Mouse (Mus musculus) 3T3-L1 (cell line): ENCODE data around the gene Ckap5.

Experiments
- DNase-seq: peaks from one replicate; pipeline ENCODE4 v3.0.0-alpha.2; 2015; ENCODE audit warnings: low read depth, low spot score

The Ckap5 gene

DNA sequence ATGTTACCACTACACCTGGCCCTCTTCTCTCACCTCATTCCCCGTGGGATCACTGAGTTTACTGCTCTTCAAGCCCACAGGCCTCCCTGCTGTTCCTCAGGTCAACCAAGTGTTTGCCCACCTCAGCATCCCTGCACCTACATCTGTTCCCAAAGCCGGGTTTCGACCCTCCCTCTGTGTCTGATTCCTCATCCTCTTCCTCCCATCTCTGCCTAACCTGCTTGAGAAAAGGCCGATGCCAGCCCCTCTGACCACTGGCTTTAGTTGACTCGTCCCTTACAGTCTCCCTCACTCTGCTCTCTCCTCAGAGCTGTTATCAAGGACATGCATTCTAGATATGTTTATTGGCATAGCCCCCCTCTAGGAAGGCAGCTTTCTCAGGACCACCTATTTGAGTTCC, 100.9 kb downstream of the Ckap5 start:
- DNase-seq: no peak

DNA sequence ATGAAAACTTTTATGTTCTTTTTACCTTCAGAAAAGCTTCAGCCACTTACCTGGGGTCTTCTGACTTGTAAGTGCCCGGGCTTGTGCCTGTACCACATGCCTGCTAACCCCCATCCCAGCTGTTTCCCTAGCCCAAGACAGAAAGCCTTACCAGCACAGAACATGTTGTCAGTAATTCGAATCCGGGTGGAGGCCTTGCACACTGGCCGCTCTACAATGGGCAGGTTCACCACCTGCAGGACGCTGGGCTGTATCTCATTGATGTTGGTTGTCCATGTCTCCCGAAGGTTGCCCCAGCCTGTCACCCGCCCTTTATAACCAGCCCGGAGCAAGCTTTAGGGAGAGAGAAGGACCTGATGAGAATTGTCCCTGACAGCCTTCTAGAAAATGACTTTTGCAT, 101.6 kb downstream of the Ckap5 start:
- no peak for DNase-seq

DNA sequence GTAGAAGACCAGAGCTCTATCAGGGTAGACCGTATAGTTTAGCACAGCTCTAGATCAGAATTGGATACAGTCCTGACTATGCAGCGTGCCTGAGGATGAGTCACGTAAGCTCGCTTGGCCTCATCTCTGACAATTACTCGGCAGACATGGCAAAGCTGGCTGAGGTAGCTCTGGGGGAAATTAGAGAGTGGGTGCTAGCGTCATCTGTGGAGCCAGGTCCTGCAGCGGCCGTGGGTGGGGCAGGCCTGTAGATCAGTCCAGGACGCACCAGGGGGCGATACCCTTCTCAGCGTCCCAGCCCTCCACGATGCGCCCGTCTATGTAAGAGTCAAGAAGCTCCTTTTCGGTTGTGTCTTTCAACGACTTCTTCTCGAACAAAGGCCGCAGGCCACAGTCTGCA, 103.1 kb downstream of the Ckap5 start:
- DNase-seq: peak; percentile 39

DNA sequence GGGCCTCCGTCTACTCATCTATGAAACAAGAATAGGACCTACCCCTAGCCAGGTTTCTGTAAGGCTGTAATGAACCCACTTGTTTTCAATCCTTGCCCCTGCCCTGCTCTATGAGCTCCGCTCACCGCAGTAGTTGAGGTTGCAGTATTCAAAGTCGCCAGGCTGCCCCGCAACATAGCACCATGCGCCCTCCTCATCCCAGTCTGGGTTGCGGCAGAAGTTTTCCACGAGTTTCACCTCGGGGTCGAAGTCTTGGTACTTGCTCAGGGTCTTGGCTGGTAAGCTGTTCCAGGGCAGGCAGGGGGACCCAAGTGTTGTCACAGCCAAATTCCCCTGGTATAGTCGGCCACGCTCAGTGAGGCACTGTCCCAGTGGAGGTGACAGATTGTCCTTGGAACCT, 103.8 kb downstream of the Ckap5 start:
- no peak for DNase-seq

DNA sequence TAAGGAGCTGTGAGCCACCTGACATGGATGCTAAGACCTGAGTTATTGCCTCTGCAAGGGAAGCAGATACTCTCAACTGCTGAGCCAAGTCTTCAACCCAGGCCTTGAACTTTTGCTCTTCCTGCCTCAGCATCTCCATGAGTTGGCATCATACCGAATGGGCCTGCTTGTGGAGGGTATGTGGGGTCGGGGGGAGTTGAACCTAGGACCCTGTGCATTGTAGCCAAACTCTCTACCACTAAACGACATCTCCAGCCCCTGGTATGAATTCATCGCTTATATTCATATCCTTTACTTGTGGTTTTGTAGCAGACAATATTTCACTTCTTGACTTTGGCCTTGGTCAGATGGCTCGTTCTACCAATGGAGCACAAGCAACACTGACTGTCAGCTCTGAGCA, 105.3 kb downstream of the Ckap5 start:
- DNase-seq: no peak

DNA sequence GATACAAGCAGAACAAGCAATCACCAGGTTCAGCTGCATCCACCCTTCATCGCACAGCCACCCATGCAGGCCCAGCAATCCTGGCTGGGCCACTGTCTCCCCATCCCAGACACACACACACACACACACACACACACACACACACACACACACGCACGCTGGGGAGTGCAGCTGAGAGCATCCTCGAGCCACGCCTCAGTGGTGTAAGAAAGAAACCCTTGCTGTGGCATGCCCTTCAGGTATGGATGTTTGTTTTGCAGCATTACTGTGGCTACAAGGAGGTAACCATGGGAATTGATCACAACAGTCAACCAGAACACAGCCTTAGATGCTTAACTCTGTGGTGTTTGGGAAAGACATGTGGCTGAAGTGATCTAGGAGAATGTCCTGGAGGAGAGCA, 105.8 kb downstream of the Ckap5 start:
- DNase-seq: no peak

DNA sequence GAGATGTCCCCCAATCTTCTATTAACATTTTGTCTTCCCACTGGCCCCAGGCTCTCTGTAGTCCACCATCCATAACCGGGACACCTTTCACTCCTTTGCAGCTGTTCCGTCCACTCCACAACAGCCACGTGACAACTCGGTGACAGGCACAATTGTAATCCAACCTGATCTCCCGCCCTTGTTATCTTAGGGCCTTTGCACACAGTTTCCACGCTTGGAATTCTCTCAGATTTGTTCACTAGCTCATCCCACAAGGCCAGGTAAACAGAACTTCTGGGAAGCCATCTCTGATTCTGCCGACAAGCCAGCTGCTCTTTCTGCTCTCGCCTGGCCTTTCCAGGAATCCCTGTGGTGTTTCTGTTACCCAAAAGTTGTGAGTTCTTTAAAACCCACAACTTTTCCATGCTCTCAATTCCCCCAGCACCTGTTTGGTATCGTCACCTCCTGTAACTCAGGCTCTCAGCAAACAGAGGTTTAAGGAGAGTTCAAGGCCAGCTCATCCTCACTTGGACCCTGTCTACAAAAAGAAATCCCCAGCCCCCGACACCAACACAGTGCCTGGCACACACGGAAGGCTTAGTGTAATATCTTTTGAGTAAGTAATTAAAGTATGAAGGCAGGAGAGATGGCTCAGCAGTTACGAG, 106.9 kb downstream of the Ckap5 start:
- DNase-seq: no peak

DNA sequence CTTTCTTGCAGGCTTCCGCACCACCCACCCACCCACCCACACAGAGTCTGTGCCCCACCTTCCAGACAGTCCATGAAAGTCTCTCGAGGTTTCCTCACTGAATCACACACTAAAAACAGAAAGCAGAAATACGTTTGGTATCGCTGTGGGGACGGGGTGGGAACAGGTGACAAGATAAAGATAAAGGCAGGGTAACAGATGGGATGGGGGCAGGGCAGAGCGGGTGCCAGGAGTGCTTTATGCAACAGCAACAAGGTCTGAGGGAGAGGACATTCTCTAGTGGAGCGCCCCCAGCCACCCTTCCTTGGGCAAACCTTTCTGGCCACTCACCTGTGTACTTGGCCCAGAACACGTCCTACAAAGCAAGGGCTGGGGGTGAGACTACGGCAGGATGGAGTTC, 108.3 kb downstream of the Ckap5 start:
- DNase-seq: no peak

DNA sequence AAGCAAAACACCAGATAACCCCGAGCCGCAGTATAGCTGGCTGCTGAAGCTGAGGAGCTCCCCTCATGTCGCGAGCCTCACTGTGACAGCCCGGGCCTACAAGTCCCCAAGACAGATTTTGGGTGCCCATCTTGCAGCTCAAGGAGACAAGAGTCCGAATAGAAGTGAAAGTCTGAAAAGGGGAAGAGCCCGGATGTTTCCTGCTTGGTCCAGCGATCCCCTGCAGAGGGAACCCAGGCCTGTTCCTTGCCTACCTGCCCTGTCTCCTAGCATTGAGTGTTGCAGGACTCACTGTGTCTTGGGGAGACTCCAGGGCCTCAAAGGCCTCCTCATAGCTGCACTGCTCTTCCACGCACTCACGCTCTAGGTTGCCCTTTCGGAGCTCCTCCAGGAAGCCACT, 108.9 kb downstream of the Ckap5 start:
- no peak for DNase-seq

DNA sequence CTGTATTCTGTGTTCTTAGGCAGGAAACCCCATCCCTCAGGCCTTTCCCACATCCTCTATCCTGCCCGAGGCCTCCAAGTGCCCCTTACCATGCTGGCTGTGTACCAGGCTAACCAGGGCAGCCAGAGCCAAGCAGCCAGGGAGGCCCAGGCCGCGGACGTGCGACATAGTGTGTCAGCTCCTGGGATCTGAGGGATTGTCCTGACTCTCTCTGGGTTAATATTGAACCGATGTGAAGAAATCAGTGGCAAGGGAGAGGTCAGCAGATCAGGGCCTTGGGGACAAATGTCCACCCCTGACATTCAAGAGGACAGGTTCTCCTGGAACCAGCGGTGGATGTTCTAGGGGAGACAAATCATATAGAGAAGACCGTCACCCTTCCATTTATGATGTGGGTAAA, 109.7 kb downstream of the Ckap5 start, which contains the start of gene F2:
F2 (minus strand) TSS at position 186 of the 400 bp plus-strand sequence.
- DNase-seq: no peak

DNA sequence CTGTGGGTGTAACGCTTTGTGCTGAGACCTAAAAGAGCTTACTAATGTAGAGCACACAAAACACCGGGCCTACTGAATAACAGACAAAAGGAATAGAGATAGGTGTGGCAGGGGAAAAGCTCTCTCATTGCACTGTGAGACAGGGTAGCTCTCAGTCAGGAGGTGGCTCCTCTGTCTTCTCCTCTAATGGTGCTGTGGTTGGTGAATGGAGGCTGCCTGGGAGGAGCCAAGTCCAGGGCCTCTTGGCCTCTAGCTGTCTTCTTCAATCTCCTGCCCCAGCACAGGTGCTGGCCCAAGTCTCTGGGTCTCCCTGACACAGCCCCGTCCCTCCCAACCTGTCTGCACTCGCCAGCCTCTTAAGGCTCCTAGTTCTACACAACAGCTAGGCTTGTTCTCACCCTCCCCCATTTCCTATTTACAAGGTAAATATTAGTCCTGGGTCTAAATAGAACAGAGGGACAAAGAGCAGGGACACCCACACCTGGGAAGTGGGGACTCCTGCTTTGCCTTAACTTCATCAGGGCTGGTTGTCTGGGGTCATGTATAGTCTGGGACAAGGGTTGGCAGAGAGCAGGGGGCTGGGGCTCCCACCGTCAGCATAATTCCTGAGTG, 110.3 kb downstream of the Ckap5 start:
- no peak for DNase-seq

DNA sequence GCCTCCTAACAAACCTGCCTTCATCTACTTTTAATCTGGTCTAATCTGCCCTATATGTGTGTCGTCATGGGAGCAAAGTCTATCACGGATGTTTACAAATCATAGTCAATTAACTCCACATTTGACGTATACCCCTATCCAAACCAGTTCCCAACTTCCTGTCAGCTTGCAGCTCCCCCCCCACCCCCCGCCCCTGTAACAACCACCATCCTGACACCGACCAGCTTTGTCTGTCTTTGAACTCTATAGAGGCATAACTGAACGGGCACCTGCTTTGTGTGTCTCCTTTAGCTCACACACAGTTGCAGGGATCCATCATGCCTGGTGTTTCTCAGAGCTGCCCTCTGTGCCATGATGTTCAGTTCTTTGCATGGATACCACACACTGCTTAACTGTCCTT, 112.4 kb downstream of the Ckap5 start:
- DNase-seq: no peak

DNA sequence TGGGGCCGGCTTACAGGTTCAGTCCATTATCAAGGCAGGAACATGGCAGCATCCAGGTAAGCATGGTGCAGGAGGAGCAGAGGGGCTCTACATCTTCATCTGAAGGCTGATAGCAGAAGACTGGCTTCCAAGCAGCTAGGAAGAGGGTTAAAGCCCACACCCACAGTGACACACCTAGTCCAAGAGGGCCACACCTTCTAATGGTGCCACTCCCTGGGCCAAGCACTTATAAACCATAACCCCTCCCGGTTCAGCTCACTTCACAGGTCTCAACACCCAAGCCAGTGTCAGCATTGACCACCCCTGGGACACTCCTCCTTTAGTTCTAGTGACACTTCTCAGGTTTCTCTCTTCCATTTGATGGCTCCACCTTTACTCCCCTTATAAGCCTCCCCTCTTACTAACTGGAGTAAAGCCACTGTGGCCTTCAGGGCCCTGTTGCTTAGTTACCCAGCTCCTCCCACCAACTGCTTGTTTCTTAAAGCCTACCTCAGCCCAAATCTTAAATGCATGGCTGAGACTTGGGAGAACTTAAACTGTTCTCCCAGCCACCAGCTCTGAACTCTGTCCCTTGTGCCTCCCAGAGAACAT, 116.4 kb downstream of the Ckap5 start:
- no peak for DNase-seq

DNA sequence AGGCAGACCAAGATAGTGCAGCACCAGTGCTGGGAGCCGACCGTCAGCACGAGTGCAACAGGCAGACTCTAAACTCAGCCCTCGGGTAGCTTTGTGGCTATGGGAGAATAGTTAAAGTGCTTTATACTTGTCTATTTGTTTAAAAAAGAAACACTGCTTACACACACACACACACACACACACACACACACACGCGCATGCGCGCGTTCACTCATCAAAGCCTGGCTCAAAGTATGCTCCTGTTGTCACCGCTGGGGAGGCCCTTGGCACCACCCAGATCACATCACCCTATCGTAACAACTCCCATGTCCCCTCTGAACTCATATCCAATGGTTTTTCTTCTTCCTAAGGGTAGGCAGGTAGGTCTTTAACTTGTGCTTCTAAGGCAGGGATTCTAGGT, 117.5 kb downstream of the Ckap5 start:
- no peak for DNase-seq

DNA sequence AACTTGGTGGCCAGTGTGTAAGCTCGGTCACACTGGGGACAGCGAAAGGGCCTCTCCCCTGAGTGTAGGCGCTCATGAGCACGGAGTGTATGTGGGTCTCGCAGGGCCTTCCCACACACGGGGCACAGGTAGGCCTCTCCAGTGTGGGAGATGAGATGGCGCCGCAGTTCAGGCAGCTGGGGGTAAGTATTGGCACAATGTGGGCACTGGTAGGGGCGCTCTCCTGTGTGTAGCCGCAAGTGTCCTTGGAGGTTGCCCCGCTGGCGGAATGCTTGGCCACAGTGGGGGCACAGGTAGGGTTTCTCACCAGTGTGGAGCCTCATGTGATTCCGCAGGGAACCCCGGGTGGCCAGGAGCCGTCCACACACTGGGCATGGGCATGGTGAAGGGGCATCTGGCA, 118.8 kb downstream of the Ckap5 start:
- no peak for DNase-seq

DNA sequence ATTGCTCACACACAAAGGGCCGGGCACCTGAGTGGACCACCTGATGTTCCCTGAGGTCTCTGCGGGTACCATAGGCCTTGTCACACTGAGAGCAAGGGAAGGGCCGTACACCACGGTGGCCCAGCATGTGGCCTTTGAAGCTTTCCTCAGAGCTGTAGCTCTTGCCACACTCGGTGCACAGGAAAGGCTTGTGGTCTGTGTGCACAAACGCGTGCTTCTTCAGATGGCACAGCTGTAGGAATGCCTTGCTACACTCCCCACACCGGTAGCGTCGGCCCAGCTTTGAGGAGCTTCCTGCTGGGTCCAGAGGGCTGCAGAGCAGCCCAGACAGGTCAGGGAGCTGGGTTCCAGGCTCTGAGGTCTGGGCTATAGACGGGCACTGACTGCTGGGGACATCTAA, 119.2 kb downstream of the Ckap5 start:
- DNase-seq: no peak

DNA sequence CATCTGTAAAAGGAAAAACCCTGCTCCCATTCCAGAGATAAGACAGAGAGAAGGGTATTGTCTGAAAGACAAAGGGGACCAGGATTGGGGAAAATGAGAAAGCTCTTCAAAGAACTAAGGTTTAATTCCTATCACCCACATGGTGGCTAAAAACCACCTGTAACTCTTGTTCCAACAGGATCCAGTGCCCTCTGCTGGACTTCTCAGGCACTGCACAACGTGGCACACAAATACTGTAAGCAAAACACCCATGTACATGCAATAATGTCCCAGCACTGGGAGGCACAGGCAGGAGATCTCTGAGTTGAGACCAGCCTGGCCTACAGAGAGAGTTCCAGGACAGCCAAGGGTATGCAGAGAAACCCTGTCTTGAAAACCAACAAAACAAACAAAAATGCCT, 120.2 kb downstream of the Ckap5 start:
- DNase-seq: peak; percentile 88

DNA sequence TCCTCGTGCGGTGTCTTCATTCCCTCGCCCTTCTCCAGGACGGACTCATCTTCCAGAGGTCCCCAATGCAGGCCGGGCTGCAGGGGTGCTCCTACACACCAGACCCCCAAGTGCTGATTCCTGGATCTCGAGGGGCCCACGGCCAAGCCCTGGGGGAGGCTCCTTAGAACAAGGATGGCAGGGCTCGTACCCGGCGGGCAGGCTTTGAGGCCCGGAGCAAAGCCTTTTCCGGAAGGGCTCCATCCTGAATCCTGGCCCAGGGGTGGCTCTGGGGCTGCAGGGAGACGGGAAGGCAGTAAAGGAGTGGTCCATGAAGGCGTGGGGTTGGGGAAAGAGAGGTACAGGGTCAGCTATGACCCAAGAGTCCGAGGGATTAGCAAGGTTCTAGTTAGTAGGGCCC, 122.6 kb downstream of the Ckap5 start:
- no peak for DNase-seq

DNA sequence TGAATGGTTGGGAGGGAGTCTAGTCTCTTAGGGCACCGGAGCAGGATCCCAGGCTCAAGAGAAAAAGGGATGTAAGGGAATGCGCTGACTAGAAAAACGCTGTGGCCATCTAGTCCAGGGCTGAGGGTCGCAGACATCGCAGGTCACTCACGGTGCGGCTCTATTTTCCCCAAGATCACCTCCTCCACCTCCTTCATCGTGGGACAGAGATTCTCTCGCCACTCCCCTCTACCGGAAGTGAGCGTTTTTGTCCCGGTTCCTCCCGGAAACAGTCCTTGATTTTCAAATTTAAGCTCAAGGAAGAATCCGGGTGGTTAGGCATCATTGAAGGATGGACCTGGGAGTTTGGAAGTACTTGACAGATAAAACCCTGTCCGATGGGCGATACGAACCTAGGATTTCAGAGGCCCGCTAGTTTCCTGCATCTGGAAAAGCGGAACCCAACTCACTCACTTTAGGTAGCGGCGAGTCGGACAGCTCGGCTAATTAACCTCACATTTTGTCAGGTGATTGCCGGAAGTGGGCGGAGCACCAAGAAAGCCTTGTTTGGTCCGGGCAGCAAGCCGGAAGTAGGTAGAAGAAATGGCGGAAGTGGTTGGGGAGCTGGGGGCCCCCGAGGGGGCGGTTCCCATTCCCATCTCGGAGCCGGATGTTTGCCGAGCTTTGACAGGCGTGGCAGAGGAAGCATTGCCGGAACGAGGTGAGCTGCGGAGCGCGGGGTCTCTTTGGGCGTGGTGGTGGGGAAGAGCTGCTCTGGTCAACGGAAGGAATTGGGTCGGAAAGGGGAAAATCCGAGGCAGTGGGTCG, 123.2 kb downstream of the Ckap5 start, which contains the start of the genes Zfp408 and Arhgap1:
Zfp408 (minus strand) TSS at position 239 of the 807 bp plus-strand sequence.
Arhgap1 (plus strand) TSS at position 308 of the 807 bp plus-strand sequence.
- peak; percentile 100 for DNase-seq

DNA sequence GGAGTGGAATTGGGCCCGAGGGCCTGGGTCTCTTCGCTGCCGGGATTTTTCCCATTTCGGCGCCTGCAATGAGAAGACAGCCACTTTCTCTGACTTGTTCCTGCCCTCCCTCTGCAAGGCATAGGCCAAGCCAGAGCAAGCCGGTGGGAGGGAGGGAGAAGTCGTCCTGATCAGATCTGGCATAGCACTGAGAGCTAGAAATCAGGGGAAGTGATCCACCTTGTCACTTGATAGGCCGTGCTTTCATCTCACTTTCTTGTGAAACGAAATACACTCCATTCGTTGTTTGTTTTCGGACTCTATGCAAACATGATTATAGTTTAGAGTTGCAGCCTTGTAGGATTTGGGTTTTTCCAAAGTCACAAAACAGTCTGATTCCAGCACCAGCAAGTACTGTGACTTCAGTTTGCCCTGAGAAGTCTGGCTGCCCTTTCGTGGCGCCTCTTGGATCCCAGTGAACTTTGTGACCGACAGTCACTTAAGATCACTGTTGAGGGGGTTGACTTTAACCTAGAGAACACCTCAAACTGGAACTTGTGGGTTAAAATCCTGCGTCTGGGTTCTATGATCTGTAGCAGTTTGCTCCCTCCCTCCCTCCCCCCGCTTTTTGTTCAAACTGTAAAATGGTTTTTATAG, 123.9 kb downstream of the Ckap5 start:
- DNase-seq: no peak

DNA sequence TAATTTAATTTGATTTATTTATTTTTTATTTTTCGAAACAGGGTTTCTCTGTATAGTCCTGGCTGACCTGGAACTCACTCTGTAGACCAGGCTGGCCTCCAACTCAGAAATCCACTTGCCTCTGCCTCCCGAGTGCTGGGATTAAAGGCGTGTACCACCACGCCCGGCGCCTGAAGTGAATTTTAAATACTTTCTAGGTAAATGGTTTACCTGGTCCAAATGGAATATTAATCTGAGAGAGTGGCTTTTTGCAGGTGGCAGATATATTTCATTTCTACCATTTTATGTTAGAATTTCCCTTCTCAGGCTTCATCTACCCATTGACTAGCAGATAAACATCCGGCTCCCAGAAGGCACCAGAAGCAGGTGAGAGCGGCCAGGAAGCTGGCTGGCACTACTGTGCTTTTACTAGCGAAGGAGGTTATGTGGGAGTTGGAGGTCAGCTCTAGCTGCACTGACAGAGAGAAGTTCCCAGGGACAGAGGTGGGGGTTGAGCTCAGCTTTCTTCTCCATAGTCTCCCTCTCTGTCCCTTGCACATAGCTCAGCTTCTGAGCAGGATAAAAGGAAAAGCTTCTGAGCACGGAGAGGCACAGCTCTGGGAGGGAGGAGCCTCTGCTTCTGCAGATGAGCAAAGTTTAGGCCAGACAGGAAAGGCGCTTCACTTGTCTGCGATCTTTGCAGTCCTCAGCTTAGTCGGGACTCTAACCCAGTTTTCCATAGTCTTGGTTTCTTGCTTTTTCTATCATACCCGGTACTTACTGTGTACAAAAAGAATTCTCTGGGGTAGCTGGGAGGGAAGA, 125.1 kb downstream of the Ckap5 start:
- no peak for DNase-seq
